11 mouse cellular contexts compared by ENCODE assay signal in genomic region chr14:21287726-21288442, GRCm38 (mm10).
DNase-seq lines count a peak whose midpoint lies in the region; ATAC-seq and TF ChIP-seq lines count a peak whose summit lies in the region.
"Had no signal": no experiment of that assay in that cellular context is flagged by ENCODE, and none has a peak within 500 bp of the region (broad histone marks: within the 10 kb centered on the region; RNA-seq: fewer than 3 reads in every experiment).

No protein-coding gene starts in this region.

- 0 out of 2 replicates have a peak overlapping the region, but pooled peaks have one; percentile 4 for H3K27ac ChIP-seq in liver, postnatal 0 days (ENCODE audit: low read depth)
- peak overlapping the region; percentile 83 for H3K27ac ChIP-seq in embryonic facial prominence, embryonic 14.5 days (replicated peaks; ENCODE audit: low read depth, low read length)

- TF ChIP-seq CTCF in liver, postnatal 0 days (IDR thresholded peaks at IDR 0.05; ENCODE audit: low read depth), result no peak

- TF ChIP-seq EP300 in liver, postnatal 0 days (IDR thresholded peaks at IDR 0.05; ENCODE audit: low read depth), result no peak

- no peak for ATAC-seq in liver, postnatal 0 days
- ATAC-seq in embryonic facial prominence, embryonic 14.5 days (ENCODE audit: low read depth), result peak; percentile 87
- ATAC-seq: midbrain, embryonic 16.5 days had no signal

- H3K9me3 ChIP-seq in liver, postnatal 0 days (ENCODE audit: low read length), result no peaks in the 10 kb centered on the region
- H3K9me3 ChIP-seq in embryonic facial prominence, embryonic 14.5 days (ENCODE audit: control insufficient read depth, low read length), result no peaks in the 10 kb centered on the region

- no peak for DNase-seq in liver, postnatal 0 days
- no peak for DNase-seq in liver
- peak; percentile 93 for DNase-seq in embryonic facial prominence, embryonic 14.5 days (ENCODE audit: low spot score)
- peak; percentile 44 for DNase-seq in mesoderm, embryonic 11.5 days (ENCODE audit: low read depth, low spot score)
- DNase-seq in right cerebral cortex, postnatal 36 days (ENCODE audit: low spot score in 2 of 2), result no peak
- DNase-seq in gastrocnemius, postnatal 25 days, result no peak
- no peak for DNase-seq in spleen, postnatal 36 days (ENCODE audit: low spot score in 2 of 2)
- DNase-seq: cerebellum, adult 11 months; kidney, postnatal 14 days; lung, adult 2 months had no signal

- H3K4me3 ChIP-seq in liver, postnatal 0 days (ENCODE audit: low read depth, low read length), result no peak overlapping the region
- H3K4me3 ChIP-seq in embryonic facial prominence, embryonic 14.5 days (ENCODE audit: low read depth, low read length), result no peak overlapping the region

- peaks cover 6% of the 10 kb centered on the region; the same call in 1 of the 2 replicates for H3K4me1 ChIP-seq in liver, postnatal 0 days (ENCODE audit: insufficient read depth)
- peaks cover 37% of the 10 kb centered on the region for H3K4me1 ChIP-seq in embryonic facial prominence, embryonic 14.5 days (ENCODE audit: control insufficient read depth, insufficient read depth, low read length)

- no peak overlapping the region for H3K4me2 ChIP-seq in liver, postnatal 0 days (ENCODE audit: low read depth, low read length)
- H3K4me2 ChIP-seq in embryonic facial prominence, embryonic 14.5 days (ENCODE audit: low read depth, low read length), result no peak overlapping the region

- H3K9ac ChIP-seq in liver, postnatal 0 days (replicated peaks), result no peak overlapping the region
- H3K9ac ChIP-seq in embryonic facial prominence, embryonic 14.5 days (ENCODE audit: low read depth, low read length), result no peak overlapping the region

- no peaks in the 10 kb centered on the region for H3K36me3 ChIP-seq in liver, postnatal 0 days (replicated peaks; ENCODE audit: insufficient read depth, low read length)
- H3K36me3 ChIP-seq in embryonic facial prominence, embryonic 14.5 days (ENCODE audit: control insufficient read depth, insufficient read depth, low read length), result no peaks in the 10 kb centered on the region

- no peaks in the 10 kb centered on the region for H3K27me3 ChIP-seq in liver, postnatal 0 days (ENCODE audit: insufficient read depth, low read length)
- H3K27me3 ChIP-seq in embryonic facial prominence, embryonic 14.5 days (replicated peaks; ENCODE audit: control insufficient read depth, insufficient read depth, low read length), result no peaks in the 10 kb centered on the region

- 50% methylated on average over 9 of the region's 9 CpGs for WGBS in liver, postnatal 0 days (ENCODE audit: insufficient replicate concordance)
- 17% methylated on average over 9 of the region's 9 CpGs for WGBS in embryonic facial prominence, embryonic 14.5 days

Comparison
In these comparisons a context has a peak if more than half of its experiments do, and no peak if none do; other contexts are left out.
1. DNase-seq: peak in embryonic facial prominence, embryonic 14.5 days (single experiment) and mesoderm, embryonic 11.5 days (single experiment); none in liver, postnatal 0 days (single experiment), liver (single experiment), right cerebral cortex, postnatal 36 days (0 of 2), gastrocnemius, postnatal 25 days (single experiment) and spleen, postnatal 36 days (0 of 2).